Mouse (Mus musculus) megakaryocyte-erythroid progenitor cell, adult 5-6 weeks (primary cell): Measurements from ENCODE around the gene Atp5c1. TPM values are rescaled to one million over a fixed set of nuclear protein-coding genes. Genes with fewer than 3 reads are reported as not detected.

ENCODE experiments used
- total RNA-seq, 2 experiments: library from RNA; stranded (forward) in 1 of 2; stranded (reverse) in 1 of 2; fragments of 200-1000, 215-1000 nt in 1 of 2; fragments of >200 nt in 1 of 2; fragmentation: Nextera tagmentation in 1 of 2; gene quantifications; 2 replicates each; pipeline ENCODE4 v1.2.3; 2014 to 2017

Atp5c1 gene
- total RNA-seq, 2 experiments from 2014 or later, result 461 to 496 TPM

Other genes starting within 250 kb of the Atp5c1 start
- gene 4930412O13Rik, start 199.3 kb downstream of the Atp5c1 start, total RNA-seq (2014; fragmentation: Nextera tagmentation), result not detected in 2 replicates
- not detected in 2 replicates for gene 4930412O13Rik, start 199.3 kb downstream of the Atp5c1 start, total RNA-seq (2017)
- gene 9230102O04Rik, start 191.0 kb downstream of the Atp5c1 start, total RNA-seq (2014; fragmentation: Nextera tagmentation), result not detected in 2 replicates
- gene 9230102O04Rik, start 191.0 kb downstream of the Atp5c1 start, total RNA-seq (2017), result not detected in 2 replicates
- gene Gata3, start 190.5 kb downstream of the Atp5c1 start, total RNA-seq (2014; fragmentation: Nextera tagmentation), result 0.57 and 5.3 TPM in 2 replicates
- 0.23 and 1.8 TPM in 2 replicates for gene Gata3, start 190.5 kb downstream of the Atp5c1 start, total RNA-seq (2017)
- 13.8 and 19.1 TPM in 2 replicates for gene Taf3, start 31.9 kb downstream of the Atp5c1 start, total RNA-seq (2014; fragmentation: Nextera tagmentation)
- gene Taf3, start 31.9 kb downstream of the Atp5c1 start, total RNA-seq (2017), result 9.8 and 10.1 TPM in 2 replicates
- 34.0 and 41.8 TPM in 2 replicates for gene Kin, start 83 bp upstream of the Atp5c1 start, total RNA-seq (2014; fragmentation: Nextera tagmentation)
- gene Kin, start 83 bp upstream of the Atp5c1 start, total RNA-seq (2017), result 22.2 and 41.9 TPM in 2 replicates
- not detected in 2 replicates for gene Itih2, start 50.9 kb upstream of the Atp5c1 start, total RNA-seq (2014; fragmentation: Nextera tagmentation)
- not detected in 2 replicates for gene Itih2, start 50.9 kb upstream of the Atp5c1 start, total RNA-seq (2017)
- gene Itih5, start 73.1 kb upstream of the Atp5c1 start, total RNA-seq (2014; fragmentation: Nextera tagmentation), result 0.09 and 0.84 TPM in 2 replicates
- gene Itih5, start 73.1 kb upstream of the Atp5c1 start, total RNA-seq (2017), result 1.3 and 4.9 TPM in 2 replicates